Mouse (Mus musculus) CD4-positive, CD25-positive, alpha-beta regulatory T cell, adult 4 months (primary cell): Measurements from ENCODE around the gene Vmn2r58. TPM values are rescaled to one million over a fixed set of nuclear protein-coding genes. Genes with fewer than 3 reads are reported as not detected.
"Not testable (repeated sequence)": the region's sequence is repeated elsewhere in the genome, so short reads cannot be mapped to it uniquely, and the experiment has no call there.

Experiments
- ATAC-seq: one replicate; pipeline ENCODE4 v1.8.0; 2017
- polyA plus RNA-seq, 2 experiments: library from polyadenylated mRNA; unstranded; fragments of 100-300 nt; shearing (Covaris generic); gene quantifications; one replicate each; pipeline ENCODE4 v1.2.1; 2017

Gene Vmn2r58
- not detected for polyA plus RNA-seq

GRCm38 (mm10) chr7:41872612-41873011, at the start of gene Vmn2r58:
Gene Vmn2r58 (minus strand): TSS chr7:41872712.
- ATAC-seq: not testable (repeated sequence)

Other genes starting within 250 kb of the Vmn2r58 start
- 10 to 100 TPM; 12.0 to 14.2 TPM for gene Zfp788, start 239.5 kb downstream of the Vmn2r58 start, polyA plus RNA-seq
- gene Vmn2r59, start 186.3 kb upstream of the Vmn2r58 start, polyA plus RNA-seq: under 1 TPM in 1 of 2 experiments, not detected in 1; 0.05 TPM
- under 1 TPM in 1 of 2 experiments, not detected in 1; 0.05 TPM for gene Vmn2r60, start 235.1 kb upstream of the Vmn2r58 start, polyA plus RNA-seq